In the genomic region with DNA sequence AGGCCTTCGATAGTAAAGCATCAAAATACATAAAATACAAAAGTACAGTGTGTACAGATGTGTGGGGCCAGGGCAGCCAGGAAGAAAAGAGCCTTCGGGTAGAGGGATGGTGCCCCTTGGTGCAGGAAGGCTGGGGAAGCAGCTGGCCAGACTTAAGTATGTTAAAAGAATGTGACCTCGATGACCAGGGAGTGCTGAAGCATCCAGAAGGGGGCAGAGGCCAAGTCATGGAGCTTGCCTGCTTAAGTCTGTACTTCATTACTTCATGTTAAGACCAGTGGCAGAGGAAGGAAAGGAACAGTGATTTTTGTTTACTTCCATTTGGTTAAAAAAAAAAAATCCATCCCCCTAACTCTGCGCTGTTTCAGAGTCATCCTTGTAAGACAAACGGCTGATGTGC, we compare ENCODE assay signal across 22 mouse cellular contexts. TPM values are rescaled to one million over a fixed set of nuclear protein-coding genes. Genes with fewer than 3 reads are reported as not detected.
A peak's percentile ranks its signal among the peaks of the same experiment; 100 is the strongest.
DNase-seq lines count a peak whose midpoint lies in the region; ATAC-seq and TF ChIP-seq lines count a peak whose summit lies in the region.
"Had no signal": no experiment of that assay in that cellular context is flagged by ENCODE, and none has a peak within 500 bp of the region (broad histone marks: within the 10 kb centered on the region; RNA-seq: fewer than 3 reads in every experiment).

No protein-coding gene starts in this region.

- no peaks in the 10 kb centered on the region for H3K36me3 ChIP-seq in kidney, postnatal 0 days (ENCODE audit: insufficient read depth, low read length)
- H3K36me3 ChIP-seq in kidney, embryonic 16.5 days (ENCODE audit: insufficient read depth, low read length) = no peaks in the 10 kb centered on the region
- no peaks in the 10 kb centered on the region for H3K36me3 ChIP-seq in midbrain, embryonic 10.5 days
- no peaks in the 10 kb centered on the region for H3K36me3 ChIP-seq in midbrain, embryonic 13.5 days
- no peaks in the 10 kb centered on the region for H3K36me3 ChIP-seq in embryonic facial prominence, embryonic 10.5 days (replicated peaks)
- H3K36me3 ChIP-seq: hindbrain, embryonic 13.5 days; limb, embryonic 15.5 days; liver, embryonic 15.5 days had no signal

- no peak for ATAC-seq in kidney, postnatal 0 days (replicated peaks; ENCODE audit: low FRiP score, low read depth)
- ATAC-seq in kidney, embryonic 16.5 days (ENCODE audit: low FRiP score, low TSS enrichment) = no peak; the same call in 1 of the 2 replicates
- ATAC-seq in midbrain, embryonic 13.5 days = no peak
- ATAC-seq: forebrain, embryonic 13.5 days; inflammation-experienced regulatory T-cells, adult 6 months; Patski had no signal

- no peak overlapping the region for H3K9ac ChIP-seq in kidney, postnatal 0 days (ENCODE audit: low read depth, low read length)
- no peak overlapping the region for H3K9ac ChIP-seq in kidney, embryonic 16.5 days (replicated peaks; ENCODE audit: low read length)
- no peak overlapping the region for H3K9ac ChIP-seq in midbrain, embryonic 13.5 days (replicated peaks)
- H3K9ac ChIP-seq: forebrain, embryonic 13.5 days; hindbrain, embryonic 13.5 days; limb, embryonic 15.5 days; liver, embryonic 15.5 days had no signal

- 0 out of 2 replicates have a peak, but pooled peaks have one; percentile 7 for TF ChIP-seq CTCF in kidney, postnatal 0 days (IDR thresholded peaks at IDR 0.05; ENCODE audit: low read depth)

- no peak overlapping the region for H3K4me2 ChIP-seq in kidney, postnatal 0 days (ENCODE audit: low read length)
- H3K4me2 ChIP-seq in kidney, embryonic 16.5 days (replicated peaks; ENCODE audit: low read depth, low read length) = no peak overlapping the region
- H3K4me2 ChIP-seq in midbrain, embryonic 13.5 days (replicated peaks) = no peak overlapping the region
- H3K4me2 ChIP-seq: forebrain, embryonic 13.5 days; hindbrain, embryonic 13.5 days; limb, embryonic 15.5 days; liver, embryonic 15.5 days had no signal

- no peak overlapping the region for H3K27ac ChIP-seq in kidney, postnatal 0 days
- H3K27ac ChIP-seq in kidney, embryonic 16.5 days (ENCODE audit: low read length) = no peak overlapping the region
- peak overlapping the region; percentile 38 for H3K27ac ChIP-seq in midbrain, embryonic 10.5 days (replicated peaks)
- no peak overlapping the region for H3K27ac ChIP-seq in midbrain, embryonic 13.5 days
- no peak overlapping the region; the same call in 1 of the 2 replicates for H3K27ac ChIP-seq in embryonic facial prominence, embryonic 10.5 days (replicated peaks)
- H3K27ac ChIP-seq: forebrain, embryonic 13.5 days; hindbrain, embryonic 13.5 days; layer of hippocampus, adult 2 months; limb, embryonic 15.5 days; liver, embryonic 15.5 days; macrophage had no signal

- 43% methylated on average over 5 of the region's 5 CpGs for WGBS in kidney, postnatal 0 days
- 42% methylated on average over 5 of the region's 5 CpGs for WGBS in kidney, embryonic 16.5 days
- WGBS in midbrain, embryonic 10.5 days = 50% methylated on average over 5 of the region's 5 CpGs
- WGBS in midbrain, embryonic 13.5 days = 52% methylated on average over 5 of the region's 5 CpGs
- WGBS in embryonic facial prominence, embryonic 10.5 days = 30% methylated on average over 5 of the region's 5 CpGs

- no peaks in the 10 kb centered on the region for H3K4me1 ChIP-seq in kidney, postnatal 0 days (replicated peaks; ENCODE audit: insufficient read depth, low read length)
- H3K4me1 ChIP-seq in kidney, embryonic 16.5 days (ENCODE audit: insufficient read depth, low read length) = 0 out of 2 replicates have a peak, but pooled peaks cover 2% of the 10 kb centered on the region
- peaks cover 17% of the 10 kb centered on the region for H3K4me1 ChIP-seq in midbrain, embryonic 10.5 days
- no peaks in the 10 kb centered on the region for H3K4me1 ChIP-seq in midbrain, embryonic 13.5 days (replicated peaks)
- H3K4me1 ChIP-seq in embryonic facial prominence, embryonic 10.5 days = peaks cover 20% of the 10 kb centered on the region
- H3K4me1 ChIP-seq: hindbrain, embryonic 13.5 days; limb, embryonic 15.5 days; liver, embryonic 15.5 days had no signal

- no peaks in the 10 kb centered on the region for H3K9me3 ChIP-seq in kidney, postnatal 0 days (replicated peaks; ENCODE audit: low read length)
- H3K9me3 ChIP-seq in kidney, embryonic 16.5 days (ENCODE audit: low read length) = no peaks in the 10 kb centered on the region
- no peaks in the 10 kb centered on the region for H3K9me3 ChIP-seq in midbrain, embryonic 10.5 days (replicated peaks)
- H3K9me3 ChIP-seq in midbrain, embryonic 13.5 days = no peaks in the 10 kb centered on the region
- H3K9me3 ChIP-seq in embryonic facial prominence, embryonic 10.5 days = no peaks in the 10 kb centered on the region
- H3K9me3 ChIP-seq: forebrain, embryonic 13.5 days; hindbrain, embryonic 13.5 days; limb, embryonic 15.5 days; liver, embryonic 15.5 days had no signal

- no peak overlapping the region for H3K4me3 ChIP-seq in kidney, postnatal 0 days (replicated peaks; ENCODE audit: low read depth, low read length)
- H3K4me3 ChIP-seq in kidney, embryonic 16.5 days (ENCODE audit: low read length) = no peak overlapping the region
- H3K4me3 ChIP-seq in midbrain, embryonic 10.5 days = no peak overlapping the region
- H3K4me3 ChIP-seq in midbrain, embryonic 13.5 days (replicated peaks) = no peak overlapping the region
- H3K4me3 ChIP-seq in embryonic facial prominence, embryonic 10.5 days = no peak overlapping the region
- H3K4me3 ChIP-seq: forebrain, embryonic 13.5 days; hindbrain, embryonic 13.5 days; layer of hippocampus, adult 2 months; limb, embryonic 15.5 days; liver, embryonic 15.5 days; myocyte had no signal

- no peaks in the 10 kb centered on the region for H3K27me3 ChIP-seq in kidney, postnatal 0 days (ENCODE audit: insufficient read depth, low read length)
- H3K27me3 ChIP-seq in kidney, embryonic 16.5 days (ENCODE audit: insufficient read depth, low read length) = no peaks in the 10 kb centered on the region
- H3K27me3 ChIP-seq in midbrain, embryonic 10.5 days (ENCODE audit: low read depth, poor library complexity, severe bottlenecking) = no peaks in the 10 kb centered on the region
- no peaks in the 10 kb centered on the region for H3K27me3 ChIP-seq in midbrain, embryonic 13.5 days
- no peaks in the 10 kb centered on the region for H3K27me3 ChIP-seq in embryonic facial prominence, embryonic 10.5 days (replicated peaks; ENCODE audit: low read depth, poor library complexity, severe bottlenecking)
- H3K27me3 ChIP-seq: forebrain, embryonic 13.5 days; hindbrain, embryonic 13.5 days; limb, embryonic 15.5 days; liver, embryonic 15.5 days; Patski had no signal

- DNase-seq in kidney, postnatal 0 days (ENCODE audit: low spot score) = peak; percentile 50
- DNase-seq in midbrain, embryonic 10.5 days (ENCODE audit: low spot score) = peak; percentile 28
- DNase-seq in embryonic facial prominence, embryonic 10.5 days (ENCODE audit: low spot score) = peak; percentile 37
- peak; percentile 64 for DNase-seq in yolk sac, embryonic 10.5 days (ENCODE audit: low spot score)
- DNase-seq in B cell, adult 2 months = no peak
- DNase-seq: adrenal gland, adult 8-10 months; cerebellum, adult 9-11 months; gastrocnemius, postnatal 25 days; heart, postnatal 10 days; midbrain, embryonic 14.5 days; thymus, postnatal 25 days had no signal

RNA-seq across cellular contexts. Expression of a gene that starts 16.1 kb away (rescaled TPM):
- 0.59 and 0.66 TPM in 2 replicates for polyA plus RNA-seq in kidney, postnatal 0 days (2015; fragmentation: Nextera tagmentation; extraction: Ambion mirVana)
- polyA plus RNA-seq in kidney, embryonic 16.5 days (2015; fragmentation: Nextera tagmentation; extraction: Ambion mirVana) = 0.85 and 1.2 TPM in 2 replicates
- 1.5 and 1.8 TPM in 2 replicates for polyA plus RNA-seq in midbrain, embryonic 10.5 days (2016; fragmentation: Nextera tagmentation; extraction: Ambion mirVana)
- 15.3 and 17.8 TPM in 2 replicates for polyA plus RNA-seq in midbrain, embryonic 13.5 days (2015; fragmentation: Nextera tagmentation; extraction: Ambion mirVana)
- 1.4 and 2.0 TPM in 2 replicates for polyA plus RNA-seq in embryonic facial prominence, embryonic 10.5 days (2016; fragmentation: Nextera tagmentation; extraction: Ambion mirVana)
- polyA plus RNA-seq: macrophage, myocyte had no signal

Comparison
In these comparisons a context has a peak if more than half of its experiments do, and no peak if none do; other contexts are left out.
1. DNase-seq: peak in kidney, postnatal 0 days (single experiment), midbrain, embryonic 10.5 days (single experiment), embryonic facial prominence, embryonic 10.5 days (single experiment) and yolk sac, embryonic 10.5 days (single experiment); none in B cell, adult 2 months (0 of 2).